Mouse (Mus musculus): ENCODE results near the gene Gstm3. TPM values are rescaled to one million over a fixed set of nuclear protein-coding genes. Genes with fewer than 3 reads are reported as not detected.

Gene Gstm3
- total and polyA plus RNA-seq, 3 experiments, result 0.06 TPM; not detected in 2

- TF ChIP-seq ZC3H11A (IDR thresholded peaks at IDR 0.05; ENCODE audit: low read depth, low read length), result peak; percentile 71
- no peak for TF ChIP-seq MYB (IDR thresholded peaks at IDR 0.05; ENCODE audit: low read depth, low read length)
- TF ChIP-seq RAD21 (IDR thresholded peaks at IDR 0.05; ENCODE audit: low read depth, low read length), result peak; percentile 72
- no peak for TF ChIP-seq MXI1 (IDR thresholded peaks at IDR 0.05; ENCODE audit: low read depth, low read length)
- peak; percentile 76 for TF ChIP-seq SMC3 (IDR thresholded peaks at IDR 0.05; ENCODE audit: low read depth, low read length)
- no peak for TF ChIP-seq CHD1 (IDR thresholded peaks at IDR 0.05; ENCODE audit: low read depth, low read length)
- TF ChIP-seq SIN3A (IDR thresholded peaks at IDR 0.05; ENCODE audit: low read length), result peak; percentile 35; the same call in 1 of the 2 replicates
- peak; percentile 87 to 97 (median 89) for TF ChIP-seq CTCF (IDR thresholded peaks at IDR 0.05 in 2 of 3, conservative IDR thresholded peaks at IDR 0.05 in 1 of 3; ENCODE audit: control insufficient read depth in 1 of 3, insufficient read depth in 1 of 3, low read depth in 2 of 3, low read length in 3 of 3, poor library complexity in 1 of 3, severe bottlenecking in 1 of 3)
- TF ChIP-seq NELFE (IDR thresholded peaks at IDR 0.05; ENCODE audit: low read depth, low read length), result no peak
- no peak for TF ChIP-seq ELF1 (IDR thresholded peaks at IDR 0.05; ENCODE audit: low read depth, low read length)
- Histone ChIP-seq H3K27ac (ENCODE audit: control insufficient read depth, low read depth, low read length) (no peak overlapping the region), H3K79me2 (ENCODE audit: control insufficient read depth, insufficient read depth, low read length, poor library complexity) (no peaks in the 10 kb centered on the region), H3K4me3 (ENCODE audit: control insufficient read depth in 1 of 2, insufficient read depth in 1 of 2, low read depth in 2 of 2, low read length in 2 of 2) (no peak overlapping the region), H3K4me1 (ENCODE audit: control insufficient read depth in 1 of 2, insufficient read depth in 2 of 2, low read length in 2 of 2) (no peaks in the 10 kb centered on the region), H3K36me3 (ENCODE audit: control insufficient read depth in 1 of 2, insufficient read depth in 2 of 2, low read length in 2 of 2) (no peaks in the 10 kb centered on the region), H3K9me3 (replicated peaks; ENCODE audit: insufficient read depth, low read length) (no peaks in the 10 kb centered on the region), H3K9ac (ENCODE audit: control insufficient read depth, low read depth, low read length, poor library complexity, severe bottlenecking) (no peak overlapping the region), H3K27me3 (ENCODE audit: control insufficient read depth in 1 of 2, insufficient read depth in 2 of 2, low read length in 2 of 2) (peaks cover 0 to 1% of the 10 kb centered on the region in 2 experiments; a peak in 2 of 4 replicates)
- peak; percentile 69 for DNase-seq (ENCODE audit: low read depth, low spot score)
Observed at GRCm38 (mm10) chr3:107939403-107939802, 29.7 kb downstream of the Gstm3 start.

- peaks cover 0 to 4% of the 10 kb centered on the region in 2 experiments; a peak in 2 of 4 replicates for H3K36me3 ChIP-seq (ENCODE audit: control insufficient read depth in 1 of 2, insufficient read depth in 2 of 2, low read length in 2 of 2)
- no peak for DNase-seq (ENCODE audit: low read depth, low spot score)
- TF ChIP-seq TAL1 (IDR thresholded peaks at IDR 0.05; ENCODE audit: low read length), result no peak
- TF ChIP-seq UBTF (IDR thresholded peaks at IDR 0.05; ENCODE audit: borderline replicate concordance, insufficient read depth, low read depth, low read length), result no peak
- TF ChIP-seq MYC (IDR thresholded peaks at IDR 0.05; ENCODE audit: low read depth, low read length), result no peak
- no peak for TF ChIP-seq POLR2AphosphoS2 (IDR thresholded peaks at IDR 0.05; ENCODE audit: low read length)
- no peak for TF ChIP-seq ZMIZ1 (IDR thresholded peaks at IDR 0.05; ENCODE audit: low read depth, low read length)
- H3K9ac ChIP-seq (ENCODE audit: control insufficient read depth, low read depth, low read length, poor library complexity, severe bottlenecking), result no peak overlapping the region
- H3K4me1 ChIP-seq (ENCODE audit: control insufficient read depth in 1 of 2, insufficient read depth in 2 of 2, low read length in 2 of 2), result peaks cover 2 to 12% of the 10 kb centered on the region in 2 experiments; a peak in 2 of 4 replicates
- H3K4me3 ChIP-seq (ENCODE audit: control insufficient read depth in 1 of 2, insufficient read depth in 1 of 2, low read depth in 2 of 2, low read length in 2 of 2), result no peak overlapping the region
- H3K27ac ChIP-seq (ENCODE audit: control insufficient read depth, low read depth, low read length), result no peak overlapping the region
- no peaks in the 10 kb centered on the region for H3K9me3 ChIP-seq (replicated peaks; ENCODE audit: insufficient read depth, low read length)
- H3K79me2 ChIP-seq (ENCODE audit: control insufficient read depth, insufficient read depth, low read length, poor library complexity), result no peaks in the 10 kb centered on the region
- H3K27me3 ChIP-seq (ENCODE audit: control insufficient read depth in 1 of 2, insufficient read depth in 2 of 2, low read length in 2 of 2), result peaks cover 0 to 1% of the 10 kb centered on the region in 2 experiments; a peak in 2 of 4 replicates
Observed at GRCm38 (mm10) chr3:107935888-107936287, 33.2 kb downstream of the Gstm3 start.

- DNase-seq (ENCODE audit: low read depth, low spot score), result no peak
- Histone ChIP-seq H3K79me2 (ENCODE audit: control insufficient read depth, insufficient read depth, low read length, poor library complexity) (no peaks in the 10 kb centered on the region), H3K27ac (ENCODE audit: control insufficient read depth, low read depth, low read length) (no peak overlapping the region), H3K27me3 (ENCODE audit: control insufficient read depth in 1 of 2, insufficient read depth in 2 of 2, low read length in 2 of 2) (peaks cover 0 to 1% of the 10 kb centered on the region in 2 experiments; a peak in 2 of 4 replicates), H3K4me1 (ENCODE audit: control insufficient read depth in 1 of 2, insufficient read depth in 2 of 2, low read length in 2 of 2) (peaks cover 2 to 12% of the 10 kb centered on the region in 2 experiments; a peak in 2 of 4 replicates), H3K9ac (ENCODE audit: control insufficient read depth, low read depth, low read length, poor library complexity, severe bottlenecking) (no peak overlapping the region), H3K9me3 (replicated peaks; ENCODE audit: insufficient read depth, low read length) (no peaks in the 10 kb centered on the region), H3K36me3 (ENCODE audit: control insufficient read depth in 1 of 2, insufficient read depth in 2 of 2, low read length in 2 of 2) (peaks cover 0 to 4% of the 10 kb centered on the region in 2 experiments; a peak in 2 of 4 replicates), H3K4me3 (ENCODE audit: control insufficient read depth in 1 of 2, insufficient read depth in 1 of 2, low read depth in 2 of 2, low read length in 2 of 2) (no peak overlapping the region)
- no peak for TF ChIP-seq MAX (IDR thresholded peaks at IDR 0.05; ENCODE audit: low read length)
- TF ChIP-seq ELF1 (IDR thresholded peaks at IDR 0.05; ENCODE audit: low read depth, low read length), result no peak
Observed at GRCm38 (mm10) chr3:107935268-107935667, 33.8 kb downstream of the Gstm3 start.
